Mouse (Mus musculus) kidney, embryonic 15.5 days (tissue): ENCODE data around the gene Kdm7a. TPM values are rescaled to one million over a fixed set of nuclear protein-coding genes. Genes with fewer than 3 reads are reported as not detected.

Experiments
- ATAC-seq: fragments of 200-750 bp; cut with Nextera tagmentation; replicated peaks from 2 replicates; pipeline ENCODE4 v1.8.0; 2017; ENCODE audit warnings: moderate TSS enrichment; ENCODE audit not compliant: low FRiP score
- H3K27ac ChIP-seq: fragments of 300-500 bp; sonication (generic); 2 replicates; pipeline ENCODE4 v1.5.1; 2015; ENCODE audit warnings: mild to moderate bottlenecking, inconsistent platforms
- H3K27me3 ChIP-seq: fragments of 300-500 bp; sonication (generic); 2 replicates; pipeline ENCODE4 v1.6.1; 2015; ENCODE audit warnings: inconsistent platforms
- H3K36me3 ChIP-seq: fragments of 300-500 bp; sonication (generic); 2 replicates; pipeline ENCODE4 v1.6.1; 2015; ENCODE audit warnings: inconsistent platforms
- H3K4me1 ChIP-seq: fragments of 300-500 bp; sonication (generic); 2 replicates; pipeline ENCODE4 v1.6.1; 2015; ENCODE audit warnings: inconsistent platforms
- H3K4me2 ChIP-seq: fragments of 300-500 bp; sonication (generic); 2 replicates; pipeline ENCODE4 v1.6.1; 2015; ENCODE audit warnings: moderate library complexity, mild to moderate bottlenecking, inconsistent platforms
- H3K4me3 ChIP-seq: fragments of 300-500 bp; sonication (generic); replicated peaks from 2 replicates; pipeline ENCODE4 v1.5.1; 2015; ENCODE audit warnings: mild to moderate bottlenecking, inconsistent platforms
- H3K9ac ChIP-seq: fragments of 300-500 bp; sonication (generic); 2 replicates; pipeline ENCODE4 v1.6.1; 2015; ENCODE audit warnings: mild to moderate bottlenecking, inconsistent platforms
- H3K9me3 ChIP-seq: fragments of 300-500 bp; sonication (generic); replicated peaks from 2 replicates; pipeline ENCODE4 v1.6.1; 2016; ENCODE audit warnings: inconsistent platforms
- WGBS: fragments of 180-500 bp; shearing (Covaris S2); methylation state at CpG from one replicate; pipeline ENCODE4 v1.1.7; 2015; ENCODE audit warnings: mixed read lengths; 5-methylcytosine and 5-hydroxymethylcytosine counted together
- polyA plus RNA-seq: library from polyadenylated mRNA; unstranded; fragments of >200 nt; fragmentation: Nextera tagmentation; extraction: Ambion mirVana; gene quantifications from 2 replicates; pipeline ENCODE4 v1.2.1, GENCODE M21; 2015

Gene Kdm7a
- 6.4 and 6.7 TPM in 2 replicates for polyA plus RNA-seq

DNA sequence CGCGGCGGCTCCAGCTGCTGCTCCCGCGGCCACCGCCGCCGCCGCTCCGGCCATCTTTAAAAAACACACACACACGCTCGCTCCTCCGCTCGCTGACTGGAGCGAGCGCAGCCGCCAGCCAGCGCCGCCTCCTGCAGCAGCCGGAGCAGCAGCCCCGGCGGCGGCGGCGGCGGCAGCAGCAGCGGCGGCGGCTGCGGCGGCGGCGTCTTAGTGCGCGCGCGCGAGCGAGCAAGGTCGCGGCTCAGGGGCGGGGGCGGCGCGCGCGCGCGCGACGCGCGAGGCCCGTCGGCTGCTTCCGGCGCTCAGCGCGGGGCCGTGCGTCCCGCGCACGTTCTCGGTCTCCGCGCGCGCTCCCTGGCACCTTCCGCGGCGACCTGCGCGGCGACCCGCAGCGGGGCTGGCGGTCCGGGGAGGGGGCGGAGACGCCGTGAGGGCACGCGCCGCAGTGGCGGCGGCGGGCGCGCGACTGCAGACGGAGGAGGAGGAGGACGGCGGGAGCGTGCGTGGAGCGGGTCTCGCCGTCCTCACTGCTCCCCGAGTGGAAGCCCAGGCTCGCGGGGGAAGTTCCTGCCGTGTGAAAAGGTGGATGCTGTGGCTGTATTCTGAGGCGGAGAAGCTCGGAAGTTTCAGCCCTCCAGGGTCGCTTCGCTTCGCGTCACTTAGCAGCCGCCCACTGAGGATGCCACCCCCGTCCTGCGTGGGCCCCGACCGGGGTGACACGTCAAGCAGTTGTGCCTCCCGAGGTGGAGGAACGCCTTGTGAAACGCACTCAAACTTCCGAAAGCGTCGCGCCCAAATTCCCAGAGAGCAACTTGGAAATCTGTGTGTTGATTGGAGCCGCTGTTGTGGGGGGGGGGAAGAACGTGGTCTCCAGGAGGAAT is at the start of gene Kdm7a:
Gene Kdm7a, minus strand, starts transcription at position 209 of the 881 bp plus-strand sequence.
- WGBS: under 1% methylated on average over 123 of the region's 124 CpGs
- peak within 1 kb of the TSS; percentile 99 for H3K9ac ChIP-seq
- peak within 1 kb of the TSS; percentile 94 for H3K27ac ChIP-seq
- peak; percentile 86 for ATAC-seq
- H3K4me1 ChIP-seq: 0 out of 2 replicates have a peak, but pooled peaks cover 10% of the 10 kb centered on the region
- H3K4me3 ChIP-seq: peak within 1 kb of the TSS; percentile 99
- no peaks in the 10 kb centered on the region for H3K9me3 ChIP-seq
- peak within 1 kb of the TSS; percentile 82 for H3K4me2 ChIP-seq
- H3K36me3 ChIP-seq: no peaks in the 10 kb centered on the region
- H3K27me3 ChIP-seq: no peaks in the 10 kb centered on the region

- ATAC-seq: no peak
- Histone ChIP-seq H3K4me1 (peaks cover 25% of the 10 kb centered on the region), H3K36me3 (no peaks in the 10 kb centered on the region), H3K9ac (no peak overlapping the region), H3K4me2 (no peak overlapping the region), H3K9me3 (no peaks in the 10 kb centered on the region), H3K27me3 (peaks cover 14% of the 10 kb centered on the region), H3K4me3 (no peak overlapping the region), H3K27ac (no peak overlapping the region)
- WGBS: 68% methylated on average over 8 of the region's 8 CpGs
Measured at GRCm38 (mm10) chr6:39255271-39255670, 48.7 kb upstream of the Kdm7a start.

DNA sequence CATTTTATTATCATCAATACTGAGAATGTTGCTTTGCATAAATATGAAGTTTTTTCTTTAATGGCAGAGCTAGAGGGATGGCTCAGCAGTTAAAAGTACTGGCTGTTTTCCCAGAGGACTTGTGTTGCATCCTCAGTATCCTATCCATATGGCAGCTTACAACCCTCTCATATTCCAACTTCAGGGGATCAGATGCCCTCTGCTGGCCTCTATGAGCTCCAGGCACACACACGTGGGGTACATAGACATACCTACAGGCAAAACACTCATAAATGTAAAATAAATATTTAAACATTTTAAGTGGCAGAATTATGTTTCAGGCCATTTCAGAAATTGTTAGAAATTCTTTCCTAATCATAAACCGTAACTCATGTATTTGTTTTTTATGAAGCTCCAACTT is 43.5 kb upstream of the Kdm7a start:
- ATAC-seq: no peak
- H3K27me3 ChIP-seq: no peaks in the 10 kb centered on the region; the same call in 1 of the 2 replicates
- H3K9me3 ChIP-seq: 0 out of 2 replicates have a peak, but pooled peaks cover 2% of the 10 kb centered on the region
- H3K4me1 ChIP-seq: 0 out of 2 replicates have a peak, but pooled peaks cover under 1% of the 10 kb centered on the region
- H3K9ac ChIP-seq: no peak overlapping the region
- H3K36me3 ChIP-seq: no peaks in the 10 kb centered on the region
- H3K4me2 ChIP-seq: no peak overlapping the region
- 95% methylated on average over 2 of the region's 2 CpGs for WGBS
- H3K27ac ChIP-seq: no peak overlapping the region
- no peak overlapping the region for H3K4me3 ChIP-seq

DNA sequence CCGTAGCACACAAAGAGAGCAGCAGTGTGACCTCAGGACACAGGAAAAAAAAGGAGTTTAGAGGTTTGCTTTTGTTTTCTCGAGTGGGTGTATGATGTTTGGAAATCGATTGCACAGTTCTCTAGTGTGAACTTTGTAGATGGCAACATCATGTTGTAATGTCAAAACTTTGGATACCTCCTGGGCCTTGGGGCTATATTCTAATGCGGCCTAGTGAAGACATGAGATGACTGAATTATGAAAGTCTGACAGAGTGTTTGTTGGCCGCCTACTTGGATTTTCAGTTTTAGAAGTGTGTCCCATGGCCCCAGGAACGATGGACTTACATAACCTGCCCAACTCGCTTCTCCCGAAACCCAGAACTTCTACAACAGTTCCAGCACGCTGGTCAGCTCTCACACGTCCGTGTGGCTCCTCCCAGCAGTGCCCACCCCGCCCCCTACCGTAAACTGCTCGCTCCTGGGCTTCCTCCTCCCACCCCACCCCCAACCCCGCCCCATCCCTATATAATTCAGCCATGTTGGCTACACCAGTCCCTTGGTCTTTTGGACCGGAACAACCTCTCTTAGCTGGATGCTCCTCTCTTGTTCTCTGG is 42.7 kb upstream of the Kdm7a start:
- no peak for ATAC-seq
- Histone ChIP-seq H3K27me3 (no peaks in the 10 kb centered on the region), H3K9ac (no peak overlapping the region), H3K4me1 (peaks cover 5% of the 10 kb centered on the region; the same call in 1 of the 2 replicates), H3K36me3 (no peaks in the 10 kb centered on the region), H3K4me2 (no peak overlapping the region), H3K4me3 (no peak overlapping the region), H3K9me3 (0 out of 2 replicates have a peak, but pooled peaks cover 2% of the 10 kb centered on the region), H3K27ac (no peak overlapping the region)
- 49% methylated on average over 16 of the region's 16 CpGs for WGBS

GRCm38 (mm10) chr6:39244066-39244465 is 37.5 kb upstream of the Kdm7a start:
- no peaks in the 10 kb centered on the region for H3K27me3 ChIP-seq
- H3K27ac ChIP-seq: peak overlapping the region; percentile 81; the same call in 1 of the 2 replicates
- H3K36me3 ChIP-seq: no peaks in the 10 kb centered on the region
- no peak for ATAC-seq
- peak overlapping the region; percentile 10; the same call in 1 of the 2 replicates for H3K4me2 ChIP-seq
- H3K4me1 ChIP-seq: peaks cover 31% of the 10 kb centered on the region
- 58% methylated on average over 9 of the region's 9 CpGs for WGBS
- H3K9me3 ChIP-seq: no peaks in the 10 kb centered on the region
- no peak overlapping the region for H3K4me3 ChIP-seq
- H3K9ac ChIP-seq: no peak overlapping the region

GRCm38 (mm10) chr6:39243511-39243961 is 36.9 kb upstream of the Kdm7a start:
- H3K36me3 ChIP-seq: no peaks in the 10 kb centered on the region
- no peaks in the 10 kb centered on the region for H3K27me3 ChIP-seq
- peaks cover 31% of the 10 kb centered on the region for H3K4me1 ChIP-seq
- no peaks in the 10 kb centered on the region for H3K9me3 ChIP-seq
- no peak overlapping the region for H3K9ac ChIP-seq
- WGBS: 28% methylated on average over 8 of the region's 8 CpGs
- peak overlapping the region; percentile 81 for H3K27ac ChIP-seq
- peak overlapping the region; percentile 10 for H3K4me2 ChIP-seq
- ATAC-seq: peak; percentile 27
- H3K4me3 ChIP-seq: no peak overlapping the region

GRCm38 (mm10) chr6:39242718-39243471 is 36.3 kb upstream of the Kdm7a start:
- H3K9me3 ChIP-seq: no peaks in the 10 kb centered on the region
- peaks cover 33% of the 10 kb centered on the region for H3K4me1 ChIP-seq
- H3K27ac ChIP-seq: peak overlapping the region; percentile 81
- no peaks in the 10 kb centered on the region for H3K36me3 ChIP-seq
- H3K4me2 ChIP-seq: peak overlapping the region; percentile 10; the same call in 1 of the 2 replicates
- no peak overlapping the region for H3K9ac ChIP-seq
- no peak overlapping the region for H3K4me3 ChIP-seq
- ATAC-seq: peak; percentile 91
- 31% methylated on average over 8 of the region's 8 CpGs for WGBS
- H3K27me3 ChIP-seq: no peaks in the 10 kb centered on the region

- Histone ChIP-seq H3K27ac (peak overlapping the region; percentile 11; the same call in 1 of the 2 replicates), H3K4me2 (no peak overlapping the region), H3K4me3 (no peak overlapping the region), H3K9me3 (no peaks in the 10 kb centered on the region), H3K27me3 (no peaks in the 10 kb centered on the region), H3K9ac (no peak overlapping the region), H3K36me3 (no peaks in the 10 kb centered on the region), H3K4me1 (peaks cover 33% of the 10 kb centered on the region)
- no peak for ATAC-seq
- 65% methylated on average over 4 of the region's 4 CpGs for WGBS
Measured at GRCm38 (mm10) chr6:39241421-39241891, 34.9 kb upstream of the Kdm7a start.

DNA sequence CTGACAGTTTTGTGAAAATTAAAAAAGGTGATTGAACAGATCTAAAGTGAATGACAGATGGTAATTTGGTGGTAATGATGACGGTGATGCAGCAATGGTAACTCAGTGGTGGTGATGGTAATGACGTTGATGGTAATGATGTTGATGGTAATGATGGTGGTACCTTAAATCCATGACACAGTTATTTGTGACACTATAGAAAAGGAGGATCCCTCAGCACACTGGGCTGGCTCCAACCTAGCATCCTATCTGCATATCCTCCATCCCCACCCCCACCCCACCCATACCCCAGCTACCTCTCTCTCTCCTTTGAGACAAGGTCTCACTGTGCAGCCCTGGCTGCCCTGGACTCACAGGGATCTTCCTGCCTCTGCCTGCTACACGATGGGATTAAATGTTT is 34.4 kb upstream of the Kdm7a start:
- Histone ChIP-seq H3K27me3 (no peaks in the 10 kb centered on the region), H3K27ac (no peak overlapping the region), H3K9ac (no peak overlapping the region), H3K4me3 (no peak overlapping the region), H3K4me1 (peaks cover 33% of the 10 kb centered on the region), H3K4me2 (no peak overlapping the region), H3K36me3 (no peaks in the 10 kb centered on the region), H3K9me3 (no peaks in the 10 kb centered on the region)
- no peak for ATAC-seq
- WGBS: 84% methylated on average over 3 of the region's 3 CpGs

GRCm38 (mm10) chr6:39237887-39238286 is 31.3 kb upstream of the Kdm7a start:
- ATAC-seq: no peak
- no peak overlapping the region for H3K4me3 ChIP-seq
- WGBS: 35% methylated on average over 3 of the region's 3 CpGs

GRCm38 (mm10) chr6:39232617-39233016 is 26.0 kb upstream of the Kdm7a start:
- no peaks in the 10 kb centered on the region for H3K9me3 ChIP-seq
- no peak overlapping the region for H3K4me2 ChIP-seq
- no peaks in the 10 kb centered on the region for H3K27me3 ChIP-seq
- no peak for ATAC-seq
- H3K4me1 ChIP-seq: no peaks in the 10 kb centered on the region
- H3K36me3 ChIP-seq: no peaks in the 10 kb centered on the region
- H3K27ac ChIP-seq: no peak overlapping the region
- no peak overlapping the region for H3K9ac ChIP-seq
- 74% methylated on average over 4 of the region's 4 CpGs for WGBS
- no peak overlapping the region for H3K4me3 ChIP-seq

More at GRCm38 (mm10) chr6:39237887-39238286, 31.3 kb upstream of the Kdm7a start:
- Histone ChIP-seq H3K27me3 (no peaks in the 10 kb centered on the region), H3K27ac (no peak overlapping the region), H3K36me3 (no peaks in the 10 kb centered on the region), H3K4me2 (no peak overlapping the region), H3K9me3 (no peaks in the 10 kb centered on the region), H3K4me1 (peaks cover 14% of the 10 kb centered on the region), H3K9ac (no peak overlapping the region)
